Comparison of ENCODE assay signal across 10 mouse cellular contexts in the genomic region with DNA sequence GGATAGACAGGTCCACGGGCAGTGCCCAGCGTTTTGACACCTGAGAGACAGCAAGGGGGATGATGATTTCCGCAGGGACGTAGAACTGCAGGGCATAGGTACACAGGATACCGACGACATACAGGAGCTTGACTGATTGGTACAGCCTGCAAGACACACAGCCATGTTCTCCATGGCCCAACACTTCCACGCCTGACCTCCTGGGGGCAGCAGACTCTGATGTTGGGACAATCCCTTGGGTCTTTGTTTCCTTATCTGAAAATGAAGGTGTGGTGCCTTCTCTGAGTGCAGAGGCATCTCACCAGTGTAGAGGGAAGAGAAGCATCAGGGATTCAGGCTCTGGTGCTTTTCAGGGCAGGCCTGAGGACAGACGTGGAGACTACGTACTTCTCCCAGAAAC. TPM values are rescaled to one million over a fixed set of nuclear protein-coding genes. Genes with fewer than 3 reads are reported as not detected.
DNase-seq lines count a peak whose midpoint lies in the region; ATAC-seq lines count a peak whose summit lies in the region.
"Had no signal": no experiment of that assay in that cellular context is flagged by ENCODE, and none has a peak within 500 bp of the region (broad histone marks: within the 10 kb centered on the region; RNA-seq: fewer than 3 reads in every experiment).

No protein-coding gene starts in this region.

- no peak overlapping the region for H3K4me3 ChIP-seq in forebrain, embryonic 11.5 days (ENCODE audit: low read depth, low read length)
- no peak overlapping the region for H3K4me3 ChIP-seq in forebrain, embryonic 14.5 days (ENCODE audit: low read depth, low read length)
- H3K4me3 ChIP-seq: limb, embryonic 13.5 days had no signal

- no peaks in the 10 kb centered on the region for H3K36me3 ChIP-seq in forebrain, embryonic 11.5 days (ENCODE audit: control insufficient read depth, insufficient read depth, low read length)
- no peaks in the 10 kb centered on the region for H3K36me3 ChIP-seq in forebrain, embryonic 14.5 days (ENCODE audit: control insufficient read depth, insufficient read depth, low read length)
- H3K36me3 ChIP-seq: limb, embryonic 13.5 days had no signal

- H3K4me2 ChIP-seq in forebrain, embryonic 11.5 days (ENCODE audit: low read depth, low read length, severe bottlenecking), result no peak overlapping the region
- H3K4me2 ChIP-seq in forebrain, embryonic 14.5 days (ENCODE audit: low read length), result no peak overlapping the region
- H3K4me2 ChIP-seq: limb, embryonic 13.5 days had no signal

- no peaks in the 10 kb centered on the region for H3K27me3 ChIP-seq in forebrain, embryonic 11.5 days (ENCODE audit: control insufficient read depth, insufficient read depth, low read length)
- no peaks in the 10 kb centered on the region for H3K27me3 ChIP-seq in forebrain, embryonic 14.5 days (replicated peaks; ENCODE audit: control insufficient read depth, insufficient read depth, low read length)
- H3K27me3 ChIP-seq: limb, embryonic 13.5 days had no signal

- ATAC-seq in forebrain, embryonic 11.5 days (replicated peaks; ENCODE audit: low FRiP score), result no peak
- no peak for ATAC-seq in forebrain, embryonic 14.5 days
- ATAC-seq in activated CD4-positive, CD25-positive, alpha-beta regulatory T cell, adult 4 months, result peak; percentile 45
- ATAC-seq in frontal cortex, adult (ENCODE audit: low TSS enrichment), result peak; percentile 78

- no peaks in the 10 kb centered on the region for H3K4me1 ChIP-seq in forebrain, embryonic 11.5 days (replicated peaks; ENCODE audit: control insufficient read depth, insufficient read depth, low read length)
- no peaks in the 10 kb centered on the region for H3K4me1 ChIP-seq in forebrain, embryonic 14.5 days (ENCODE audit: control insufficient read depth, insufficient read depth, low read length)
- H3K4me1 ChIP-seq: limb, embryonic 13.5 days had no signal

- no peak overlapping the region for H3K27ac ChIP-seq in forebrain, embryonic 11.5 days (ENCODE audit: low read depth, low read length)
- H3K27ac ChIP-seq in forebrain, embryonic 14.5 days (ENCODE audit: low read depth, low read length), result no peak overlapping the region
- H3K27ac ChIP-seq: limb, embryonic 13.5 days had no signal

- H3K9me3 ChIP-seq in forebrain, embryonic 11.5 days (ENCODE audit: control insufficient read depth, low read length), result no peaks in the 10 kb centered on the region
- no peaks in the 10 kb centered on the region for H3K9me3 ChIP-seq in forebrain, embryonic 14.5 days (replicated peaks; ENCODE audit: control insufficient read depth, low read length)
- H3K9me3 ChIP-seq: limb, embryonic 13.5 days had no signal

- WGBS in forebrain, embryonic 11.5 days, result 49% methylated on average over 9 of the region's 9 CpGs
- WGBS in forebrain, embryonic 14.5 days, result 57% methylated on average over 9 of the region's 9 CpGs

- no peak overlapping the region for H3K9ac ChIP-seq in forebrain, embryonic 11.5 days (ENCODE audit: low read length)
- no peak overlapping the region for H3K9ac ChIP-seq in forebrain, embryonic 14.5 days (ENCODE audit: low read length)
- H3K9ac ChIP-seq: limb, embryonic 13.5 days had no signal

- DNase-seq in forebrain, embryonic 11.5 days (ENCODE audit: low spot score), result peak; percentile 59
- no peak for DNase-seq in forebrain, embryonic 14.5 days (ENCODE audit: low spot score)
- DNase-seq in 3T3-L1 (ENCODE audit: low read depth, low spot score), result peak; percentile 69
- DNase-seq in left cerebral cortex, adult 8-10 months (ENCODE audit: low spot score in 2 of 2), result peak; percentile 13 to 60
- DNase-seq in mesoderm, embryonic 11.5 days (ENCODE audit: low read depth, low spot score), result peak; percentile 25
- DNase-seq in thymus, postnatal 0 days (ENCODE audit: low spot score), result peak; percentile 69

RNA-seq across cellular contexts. Expression of a gene that starts 11.2 kb away (rescaled TPM):
- polyA plus RNA-seq in forebrain, embryonic 11.5 days (2014; fragmentation: Nextera tagmentation; extraction: Ambion mirVana), result not detected in 2 replicates
- not detected in 2 replicates for polyA plus RNA-seq in forebrain, embryonic 14.5 days (2014; fragmentation: Nextera tagmentation; extraction: Ambion mirVana)
- polyA plus RNA-seq in activated CD4-positive, CD25-positive, alpha-beta regulatory T cell, adult 4 months (2017; shearing (Covaris generic)), result 1 to 10 TPM in 1 of 2 experiments, under 1 TPM in 1; 0.36 to 1.2 TPM
- not detected for total RNA-seq in left cerebral cortex, adult 8-10 months (2022)
- polyA plus RNA-seq in thymus, postnatal 0 days (2015; fragmentation: Nextera tagmentation; extraction: Ambion mirVana), result 0.08 and 0.18 TPM in 2 replicates
- total RNA-seq: adrenal gland, postnatal 4 days had no signal
- polyA plus RNA-seq: limb, embryonic 13.5 days had no signal

RNA-seq across cellular contexts. Expression of a gene that starts 22.2 kb away (rescaled TPM):
- polyA plus RNA-seq in forebrain, embryonic 11.5 days (2014; fragmentation: Nextera tagmentation; extraction: Ambion mirVana), result not detected in 2 replicates
- 0.15 and 0.27 TPM in 2 replicates for polyA plus RNA-seq in forebrain, embryonic 14.5 days (2014; fragmentation: Nextera tagmentation; extraction: Ambion mirVana)
- under 1 TPM in 1 of 2 experiments, not detected in 1; 0.37 TPM for polyA plus RNA-seq in activated CD4-positive, CD25-positive, alpha-beta regulatory T cell, adult 4 months (2017; shearing (Covaris generic))
- total RNA-seq in left cerebral cortex, adult 8-10 months (2022), result under 1 TPM in 3 of 4 experiments, not detected in 1; 0.19 to 0.39 (median 0.27) TPM
- 0.24 and 0.53 TPM in 2 replicates for polyA plus RNA-seq in thymus, postnatal 0 days (2015; fragmentation: Nextera tagmentation; extraction: Ambion mirVana)

RNA-seq across cellular contexts. Expression of a gene that starts 41.5 kb away (rescaled TPM):
- 1.6 and 2.8 TPM in 2 replicates for polyA plus RNA-seq in forebrain, embryonic 11.5 days (2014; fragmentation: Nextera tagmentation; extraction: Ambion mirVana)
- 1.8 and 3.2 TPM in 2 replicates for polyA plus RNA-seq in forebrain, embryonic 14.5 days (2014; fragmentation: Nextera tagmentation; extraction: Ambion mirVana)
- 1 to 10 TPM; 2.3 to 2.5 TPM for polyA plus RNA-seq in activated CD4-positive, CD25-positive, alpha-beta regulatory T cell, adult 4 months (2017; shearing (Covaris generic))
- 10 to 100 TPM; 60.6 to 68.7 (median 64.5) TPM for total RNA-seq in left cerebral cortex, adult 8-10 months (2022)
- 4.2 TPM in 2 replicates for polyA plus RNA-seq in thymus, postnatal 0 days (2015; fragmentation: Nextera tagmentation; extraction: Ambion mirVana)

Comparison
In these comparisons a context has a peak if more than half of its experiments do, and no peak if none do; other contexts are left out.
1. ATAC-seq: peak in activated CD4-positive, CD25-positive, alpha-beta regulatory T cell, adult 4 months (single experiment) and frontal cortex, adult (single experiment); none in forebrain, embryonic 11.5 days (single experiment) and forebrain, embryonic 14.5 days (single experiment).